Mouse (Mus musculus) monocyte, adult 2 months (primary cell): ENCODE results near the gene Gad1.

ENCODE experiments used
- DNase-seq, 2 experiments: peaks; one replicate each; pipeline ENCODE4 v3.0.0; 2022; ENCODE audit warnings: low spot score in 2 of 2, low read depth in 1 of 2

Gad1 gene

GRCm38 (mm10) chr2:70625761-70626160, 72.9 kb downstream of the Gad1 start:
- DNase-seq = no peak

GRCm38 (mm10) chr2:70628397-70628796, 75.5 kb downstream of the Gad1 start:
- no peak for DNase-seq

DNA sequence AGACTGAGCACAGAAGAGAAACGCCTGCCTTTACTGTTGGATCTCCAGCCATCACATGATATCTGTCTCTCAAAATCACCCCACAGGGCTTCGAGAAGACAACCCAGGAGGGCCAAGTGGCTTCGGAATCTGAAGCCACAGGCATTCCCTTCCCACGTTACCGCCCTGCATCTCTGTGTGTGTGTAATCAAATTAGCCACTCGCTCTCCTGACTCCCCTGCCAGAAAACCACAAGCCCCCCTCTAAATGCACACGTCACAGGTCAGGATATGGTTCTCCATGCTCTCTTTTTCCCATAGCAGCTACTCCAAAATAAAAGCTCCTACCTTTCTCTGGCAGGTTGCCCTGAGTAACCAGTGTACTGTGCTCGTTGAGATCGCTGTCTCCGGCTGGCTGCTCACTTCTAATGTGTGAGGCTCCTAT, 76.5 kb downstream of the Gad1 start:
- no peak for DNase-seq

DNA sequence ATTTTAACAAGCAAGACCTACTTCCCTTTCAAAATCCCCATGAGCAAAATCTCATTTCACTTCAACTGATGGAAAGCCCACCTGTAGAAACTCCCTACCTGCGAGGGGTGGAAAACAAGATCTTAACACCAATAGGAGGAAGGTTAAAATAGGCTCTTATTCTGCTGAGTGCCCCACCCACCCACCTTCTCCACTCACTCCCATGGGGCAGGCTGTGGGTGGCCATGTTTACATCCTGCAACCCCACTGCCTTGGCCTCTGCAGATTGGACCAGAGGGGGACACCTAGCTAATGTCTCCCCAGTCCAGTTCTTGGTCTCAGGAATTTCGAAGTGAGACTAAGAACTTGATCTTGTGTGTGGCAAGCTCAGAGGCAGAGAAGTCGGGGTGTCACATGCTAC, 77.0 kb downstream of the Gad1 start:
- no peak for DNase-seq

DNA sequence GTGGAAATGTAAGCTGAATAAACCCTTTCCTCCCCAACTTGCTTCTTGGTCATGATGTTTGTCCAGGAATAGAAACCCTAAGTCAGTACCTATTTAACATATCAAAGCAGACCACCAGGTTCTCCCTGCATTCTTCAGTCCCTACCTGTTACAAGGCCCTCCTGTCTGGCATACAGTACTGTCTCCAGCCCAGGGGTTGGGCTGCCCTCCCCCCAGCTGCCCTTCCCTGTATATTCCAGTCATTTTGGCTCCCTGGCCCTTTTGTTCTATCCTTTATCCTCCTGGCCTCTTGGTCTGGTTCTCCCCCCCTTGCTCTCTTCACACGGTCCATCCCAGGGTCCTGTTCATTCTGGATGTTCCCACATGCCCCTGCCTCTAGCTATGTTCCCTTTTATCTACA, 78.4 kb downstream of the Gad1 start:
- DNase-seq = no peak

GRCm38 (mm10) chr2:70632412-70632811, 79.5 kb downstream of the Gad1 start:
- DNase-seq = no peak

DNA sequence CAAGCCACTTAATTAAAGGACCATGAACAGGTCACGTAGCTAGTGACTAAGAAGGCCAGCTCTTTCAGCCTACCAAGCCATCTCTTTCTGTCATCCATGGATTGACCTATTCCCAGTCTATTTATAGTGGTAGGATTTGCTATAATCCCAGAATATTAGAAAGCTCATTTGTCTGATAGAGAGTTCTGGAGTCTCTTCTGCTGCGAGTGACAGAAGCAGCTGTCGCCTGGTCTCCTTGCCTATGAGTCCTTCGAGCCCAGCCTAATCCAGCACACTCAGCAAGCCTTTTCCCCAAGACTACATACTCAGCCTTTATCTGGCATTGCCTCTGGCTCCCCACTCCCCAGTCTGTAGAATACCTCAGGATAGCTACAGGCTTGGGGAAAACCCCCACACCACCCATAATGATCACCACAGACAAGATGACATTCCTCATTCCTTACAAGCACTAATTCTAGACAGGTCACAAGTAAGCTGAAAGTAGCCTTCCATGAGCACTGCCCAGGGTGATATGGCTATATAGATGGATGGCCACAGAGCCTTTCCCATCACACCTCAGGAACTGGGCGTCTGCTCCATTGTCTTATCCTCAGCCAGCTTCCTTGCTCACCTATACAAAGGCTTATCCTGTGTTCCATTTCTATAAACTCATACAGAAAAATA, 81.3 kb downstream of the Gad1 start:
- no peak for DNase-seq

- no peak for DNase-seq
These were observed 88.1 kb downstream of the Gad1 start for GRCm38 (mm10) chr2:70640968-70641367.

DNA sequence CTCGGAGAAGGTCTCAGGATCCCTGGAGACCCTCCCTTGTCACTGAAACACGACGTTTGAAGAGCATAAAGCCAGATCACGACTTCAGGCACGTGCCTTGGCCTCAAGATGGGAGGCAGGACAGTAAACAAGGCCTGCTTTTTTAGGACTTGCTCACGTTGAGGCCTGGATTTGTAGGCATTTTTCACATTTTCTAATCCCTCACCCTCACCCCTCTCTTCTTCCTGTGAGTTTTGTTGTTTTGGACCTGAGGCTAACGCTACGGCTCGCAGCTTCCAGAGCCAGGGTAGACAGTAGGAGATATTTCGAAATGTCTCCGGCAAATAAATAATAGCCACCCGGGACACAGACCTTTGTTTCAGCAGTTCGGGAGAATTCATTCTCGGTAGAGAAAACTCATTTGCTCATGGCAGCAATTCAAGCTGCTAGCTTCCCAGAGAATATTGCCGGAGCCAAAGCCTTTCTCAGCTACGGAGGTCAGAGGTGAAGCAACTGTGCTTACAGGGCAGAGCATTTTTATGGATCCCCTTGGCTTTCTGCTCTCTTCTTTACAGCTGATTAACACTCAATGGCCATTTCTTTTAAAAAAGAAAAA, 90.2 kb downstream of the Gad1 start:
- DNase-seq = no peak

GRCm38 (mm10) chr2:70645266-70645780, 92.5 kb downstream of the Gad1 start:
- DNase-seq = no peak

DNA sequence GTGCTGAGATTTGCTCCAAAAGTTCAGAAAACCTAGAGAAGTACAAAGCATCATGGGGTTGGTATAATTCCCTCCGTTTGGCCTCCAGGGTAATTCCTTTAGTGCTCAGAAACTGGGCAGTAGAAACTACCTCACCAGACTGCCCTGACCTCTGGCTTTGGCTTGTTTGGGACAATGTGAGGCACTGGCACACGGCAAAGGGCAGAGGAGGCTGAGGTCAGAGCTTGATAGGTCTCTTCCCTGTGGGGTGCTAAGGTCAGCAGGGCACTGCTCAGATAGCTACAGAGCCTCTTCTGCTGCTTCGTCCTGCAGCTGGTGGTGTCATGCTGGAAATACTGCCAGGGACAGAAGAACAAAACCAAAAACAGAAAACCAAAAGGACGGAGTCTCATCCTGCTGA, 94.8 kb downstream of the Gad1 start:
- DNase-seq = no peak

DNA sequence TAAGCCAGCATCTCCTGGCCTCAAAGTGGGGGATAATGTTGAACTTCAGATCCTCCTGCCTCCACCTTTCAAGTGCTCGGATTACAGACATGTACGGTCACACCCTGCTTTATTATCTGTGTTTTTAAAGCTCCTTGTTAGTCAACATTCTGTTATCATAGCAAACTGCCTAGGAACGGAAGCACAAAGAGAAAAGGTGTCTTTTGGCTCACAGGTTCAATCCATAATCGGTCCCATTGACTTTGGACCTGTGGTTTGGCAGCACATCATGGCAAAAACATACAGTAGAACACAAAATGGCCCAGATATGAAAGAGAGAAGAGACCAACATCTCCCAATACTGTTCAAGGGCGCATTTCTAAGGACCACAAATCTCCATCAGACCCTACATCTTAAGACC, 95.4 kb downstream of the Gad1 start:
- no peak for DNase-seq

- DNase-seq = no peak
These were observed 96.6 kb downstream of the Gad1 start for GRCm38 (mm10) chr2:70649471-70649870.
